Mouse (Mus musculus) heart, embryonic 16.5 days (tissue): ENCODE measurements around the gene Atxn1. TPM values are rescaled to one million over a fixed set of nuclear protein-coding genes. Genes with fewer than 3 reads are reported as not detected.

ENCODE experiments used
- ATAC-seq: fragments of 200-750 bp; cut with Nextera tagmentation; replicated peaks from 2 replicates; pipeline ENCODE4 v1.8.0; 2017; ENCODE audit warnings: moderate number of reproducible peaks; ENCODE audit not compliant: insufficient read depth, low FRiP score; ENCODE audit errors: extremely low read depth
- H3K27ac ChIP-seq: fragments of 300-500 bp; sonication (generic); 2 replicates; pipeline ENCODE4 v1.5.1; 2014; ENCODE audit warnings: mild to moderate bottlenecking, low read length, control low read depth, moderate library complexity
- H3K27me3 ChIP-seq: fragments of 300-500 bp; sonication (generic); 2 replicates; pipeline ENCODE4 v1.6.1; 2014; ENCODE audit warnings: low read length, mixed read lengths; ENCODE audit not compliant: control insufficient read depth, insufficient read depth
- H3K36me3 ChIP-seq: fragments of 300-500 bp; sonication (generic); 2 replicates; pipeline ENCODE4 v1.6.1; 2014; ENCODE audit not compliant: control insufficient read depth, insufficient read depth
- H3K4me1 ChIP-seq: fragments of 300-500 bp; sonication (generic); 2 replicates; pipeline ENCODE4 v1.6.1; 2014; ENCODE audit warnings: low read length, mixed read lengths; ENCODE audit not compliant: control insufficient read depth, insufficient read depth
- H3K4me2 ChIP-seq: fragments of 300-500 bp; sonication (generic); 2 replicates; pipeline ENCODE4 v1.6.1; 2014; ENCODE audit warnings: low read depth, mild to moderate bottlenecking, control low read depth, low read length
- H3K4me3 ChIP-seq: fragments of 300-500 bp; sonication (generic); 2 replicates; pipeline ENCODE4 v1.5.1; 2014; ENCODE audit warnings: mild to moderate bottlenecking, control low read depth, low read length
- H3K9ac ChIP-seq: fragments of 300-500 bp; sonication (generic); 2 replicates; pipeline ENCODE4 v1.6.1; 2014; ENCODE audit warnings: low read length, control low read depth
- H3K9me3 ChIP-seq: fragments of 300-500 bp; sonication (generic); replicated peaks from 2 replicates; pipeline ENCODE4 v1.6.1; 2016; ENCODE audit warnings: low read length; ENCODE audit not compliant: control insufficient read depth
- WGBS: fragments of 180-500 bp; shearing (Covaris S2); extraction: QIAGEN DNeasy Blood & Tissue Kit; methylation state at CpG from one replicate; pipeline ENCODE4 v1.1.7; 2014; 5-methylcytosine and 5-hydroxymethylcytosine counted together
- polyA plus RNA-seq: library from polyadenylated mRNA; unstranded; fragments of >200 nt; fragmentation: Nextera tagmentation; extraction: Ambion mirVana; gene quantifications from 2 replicates; pipeline ENCODE4 v1.2.1, GENCODE M21; 2015

Gene Atxn1
- polyA plus RNA-seq, 1 experiment from 2014 or later: 7.2 TPM

- peaks cover 3% of the 10 kb centered on the region; the same call in 1 of the 2 replicates for H3K36me3 ChIP-seq
- ATAC-seq: no peak
- no peak overlapping the region for H3K9ac ChIP-seq
- peaks cover 30% of the 10 kb centered on the region for H3K4me1 ChIP-seq
- H3K9me3 ChIP-seq: no peaks in the 10 kb centered on the region
- no peak overlapping the region for H3K27ac ChIP-seq
- no peaks in the 10 kb centered on the region for H3K27me3 ChIP-seq
- WGBS: 27% methylated on average over 4 of the region's 4 CpGs
- no peak overlapping the region for H3K4me2 ChIP-seq
- no peak overlapping the region for H3K4me3 ChIP-seq
Observed at GRCm38 (mm10) chr13:45572768-45573167, 392.0 kb downstream of the Atxn1 start.

- Histone ChIP-seq H3K27me3 (no peaks in the 10 kb centered on the region), H3K4me3 (peak overlapping the region; percentile 5; the same call in 1 of the 2 replicates), H3K4me1 (peaks cover 21% of the 10 kb centered on the region), H3K9ac (no peak overlapping the region), H3K27ac (no peak overlapping the region), H3K4me2 (peak overlapping the region; percentile 48), H3K36me3 (peaks cover 5% of the 10 kb centered on the region; the same call in 1 of the 2 replicates), H3K9me3 (no peaks in the 10 kb centered on the region)
- 2% methylated on average over 6 of the region's 6 CpGs for WGBS
- no peak for ATAC-seq
Observed at GRCm38 (mm10) chr13:45571795-45572262, 393.0 kb downstream of the Atxn1 start.

- Histone ChIP-seq H3K9ac (no peak overlapping the region), H3K9me3 (no peaks in the 10 kb centered on the region), H3K4me3 (no peak overlapping the region), H3K4me1 (peaks cover 13% of the 10 kb centered on the region), H3K27ac (no peak overlapping the region), H3K4me2 (no peak overlapping the region), H3K27me3 (no peaks in the 10 kb centered on the region), H3K36me3 (peaks cover 11% of the 10 kb centered on the region)
- ATAC-seq: no peak
- 41% methylated on average over 7 of the region's 7 CpGs for WGBS
Observed at GRCm38 (mm10) chr13:45569932-45570331, 394.9 kb downstream of the Atxn1 start.

- Histone ChIP-seq H3K9ac (no peak overlapping the region), H3K27me3 (no peaks in the 10 kb centered on the region), H3K36me3 (peaks cover 11% of the 10 kb centered on the region), H3K27ac (no peak overlapping the region), H3K4me2 (no peak overlapping the region), H3K4me1 (peaks cover 28% of the 10 kb centered on the region), H3K4me3 (no peak overlapping the region), H3K9me3 (no peaks in the 10 kb centered on the region)
- ATAC-seq: no peak
- WGBS: 58% methylated on average over 4 of the region's 4 CpGs
Observed at GRCm38 (mm10) chr13:45564946-45565345, 399.9 kb downstream of the Atxn1 start.

GRCm38 (mm10) chr13:45562011-45562410 lies 402.8 kb downstream of the Atxn1 start:
- WGBS: 51% methylated on average over 9 of the region's 9 CpGs
- H3K9me3 ChIP-seq: no peaks in the 10 kb centered on the region
- peak overlapping the region; percentile 56; the same call in 1 of the 2 replicates for H3K9ac ChIP-seq
- peaks cover 6% of the 10 kb centered on the region; the same call in 1 of the 2 replicates for H3K36me3 ChIP-seq
- H3K4me2 ChIP-seq: peak overlapping the region; percentile 58
- H3K4me1 ChIP-seq: peaks cover 40% of the 10 kb centered on the region
- peak overlapping the region; percentile 31 for H3K4me3 ChIP-seq
- no peaks in the 10 kb centered on the region for H3K27me3 ChIP-seq
- H3K27ac ChIP-seq: peak overlapping the region; percentile 87
- peak; percentile 51; the same call in 1 of the 2 replicates for ATAC-seq

- no peaks in the 10 kb centered on the region for H3K27me3 ChIP-seq
- H3K27ac ChIP-seq: no peak overlapping the region
- no peak overlapping the region for H3K4me2 ChIP-seq
- no peak overlapping the region for H3K9ac ChIP-seq
- peaks cover 40% of the 10 kb centered on the region for H3K4me1 ChIP-seq
- H3K36me3 ChIP-seq: no peaks in the 10 kb centered on the region
- no peaks in the 10 kb centered on the region for H3K9me3 ChIP-seq
- no peak overlapping the region for H3K4me3 ChIP-seq
- 68% methylated on average over 7 of the region's 7 CpGs for WGBS
- no peak for ATAC-seq
Observed at GRCm38 (mm10) chr13:45560543-45560942, 404.3 kb downstream of the Atxn1 start.

GRCm38 (mm10) chr13:45559258-45559657 lies 405.6 kb downstream of the Atxn1 start:
- Histone ChIP-seq H3K27me3 (no peaks in the 10 kb centered on the region), H3K27ac (no peak overlapping the region), H3K4me1 (peaks cover 39% of the 10 kb centered on the region), H3K36me3 (no peaks in the 10 kb centered on the region), H3K4me3 (no peak overlapping the region), H3K4me2 (no peak overlapping the region), H3K9ac (no peak overlapping the region), H3K9me3 (no peaks in the 10 kb centered on the region)
- ATAC-seq: no peak
- WGBS: 58% methylated on average over 3 of the region's 3 CpGs

GRCm38 (mm10) chr13:45558367-45558766 lies 406.4 kb downstream of the Atxn1 start:
- Histone ChIP-seq H3K4me2 (no peak overlapping the region), H3K9me3 (no peaks in the 10 kb centered on the region), H3K27me3 (no peaks in the 10 kb centered on the region), H3K4me1 (peaks cover 48% of the 10 kb centered on the region), H3K36me3 (no peaks in the 10 kb centered on the region), H3K9ac (no peak overlapping the region), H3K4me3 (no peak overlapping the region), H3K27ac (no peak overlapping the region)
- ATAC-seq: no peak
- 40% methylated on average over 4 of the region's 4 CpGs for WGBS

GRCm38 (mm10) chr13:45553674-45554073 lies 411.1 kb downstream of the Atxn1 start:
- H3K9me3 ChIP-seq: no peaks in the 10 kb centered on the region
- H3K36me3 ChIP-seq: no peaks in the 10 kb centered on the region
- 18% methylated on average over 7 of the region's 7 CpGs for WGBS
- peaks cover 21% of the 10 kb centered on the region for H3K4me1 ChIP-seq
- H3K4me3 ChIP-seq: no peak overlapping the region
- H3K9ac ChIP-seq: peak overlapping the region; percentile 45; the same call in 1 of the 2 replicates
- ATAC-seq: peak; percentile 82
- H3K27ac ChIP-seq: peak overlapping the region; percentile 61
- peak overlapping the region; percentile 16 for H3K4me2 ChIP-seq
- H3K27me3 ChIP-seq: no peaks in the 10 kb centered on the region
